Mouse (Mus musculus) lung, postnatal 0 days (tissue): ENCODE measurements at regions not wholly inside any gene's neighbourhood (a gene's known extent, or its start where the extent isn't known, plus 50 kb on each side); places are given as distances from the start of the nearest gene placed in this dataset.

Source experiments
- ATAC-seq: fragments of 200-750 bp; cut with Nextera tagmentation; 2 replicates; pipeline ENCODE4 v1.8.0; 2017; ENCODE audit warnings: moderate library complexity
- DNase-seq: peaks from one replicate; pipeline ENCODE4 v3.0.0-alpha.2; 2016; ENCODE audit warnings: low spot score
- H3K27ac ChIP-seq: fragments of 300-500 bp; sonication (generic); 2 replicates; pipeline ENCODE4 v1.5.1; 2014; ENCODE audit warnings: antibody characterized with exemption, mild to moderate bottlenecking, low read length, mixed read lengths
- H3K27me3 ChIP-seq: fragments of 300-500 bp; sonication (generic); replicated peaks from 2 replicates; pipeline ENCODE4 v1.6.1; 2014; ENCODE audit warnings: low read length, mixed read lengths; ENCODE audit not compliant: insufficient read depth
- H3K36me3 ChIP-seq: fragments of 300-500 bp; sonication (generic); 2 replicates; pipeline ENCODE4 v1.6.1; 2014; ENCODE audit warnings: low read length, mixed read lengths; ENCODE audit not compliant: insufficient read depth
- H3K4me1 ChIP-seq: fragments of 300-500 bp; sonication (generic); 2 replicates; pipeline ENCODE4 v1.6.1; 2014; ENCODE audit warnings: antibody characterized with exemption, low read depth, low read length, mixed read lengths; ENCODE audit not compliant: insufficient read depth
- H3K4me2 ChIP-seq: fragments of 300-500 bp; sonication (generic); replicated peaks from 2 replicates; pipeline ENCODE4 v1.6.1; 2014; ENCODE audit warnings: low read depth, mild to moderate bottlenecking, low read length, moderate library complexity, mixed read lengths
- H3K4me3 ChIP-seq: fragments of 300-500 bp; sonication (generic); 2 replicates; pipeline ENCODE4 v1.5.1; 2014; ENCODE audit warnings: low read depth, low read length
- H3K9ac ChIP-seq: fragments of 300-500 bp; sonication (generic); replicated peaks from 2 replicates; pipeline ENCODE4 v1.6.1; 2014; ENCODE audit warnings: low read depth, mild to moderate bottlenecking
- H3K9me3 ChIP-seq: fragments of 300-500 bp; sonication (generic); 2 replicates; pipeline ENCODE4 v1.6.1; 2016; ENCODE audit warnings: low read length, mixed read lengths
- CTCF ChIP-seq: IDR thresholded peaks from 2 replicates; pipeline ENCODE4 v1.5.1; 2016; ENCODE audit warnings: antibody characterized with exemption, mild to moderate bottlenecking
- EP300 ChIP-seq: IDR thresholded peaks from 2 replicates; pipeline ENCODE4 v1.6.1; 2016; ENCODE audit warnings: antibody characterized with exemption, mild to moderate bottlenecking, control low read depth
- WGBS: fragments of 180-500 bp; shearing (Covaris S2); extraction: QIAGEN DNeasy Blood & Tissue Kit; methylation state at CpG from one replicate; pipeline ENCODE4 v1.1.7; 2014; 5-methylcytosine and 5-hydroxymethylcytosine counted together

- WGBS: 52% methylated on average over 2 of the region's 2 CpGs
- no peak overlapping the region for H3K9ac ChIP-seq
- ATAC-seq (no peak), DNase-seq (no peak)
- no peak overlapping the region for H3K27ac ChIP-seq
- H3K4me3 ChIP-seq: no peak overlapping the region
- H3K27me3 ChIP-seq: no peaks in the 10 kb centered on the region
- no peaks in the 10 kb centered on the region for H3K36me3 ChIP-seq
- H3K4me2 ChIP-seq: no peak overlapping the region
- TF ChIP-seq CTCF (no peak), EP300 (no peak)
- no peaks in the 10 kb centered on the region for H3K4me1 ChIP-seq
- H3K9me3 ChIP-seq: no peaks in the 10 kb centered on the region
These were observed 239.7 kb upstream of the Car10 start for GRCm38 (mm10) chr11:92858170-92858569.

- TF ChIP-seq CTCF (peak; percentile 62), EP300 (no peak)
- no peaks in the 10 kb centered on the region for H3K27me3 ChIP-seq
- DNase-seq (peak; percentile 78), ATAC-seq (peak; percentile 44; the same call in 1 of the 2 replicates)
- no peaks in the 10 kb centered on the region for H3K36me3 ChIP-seq
- no peak overlapping the region for H3K4me3 ChIP-seq
- WGBS: 46% methylated on average over 8 of the region's 8 CpGs
- no peaks in the 10 kb centered on the region for H3K9me3 ChIP-seq
- no peak overlapping the region for H3K9ac ChIP-seq
- H3K4me2 ChIP-seq: no peak overlapping the region
- H3K27ac ChIP-seq: no peak overlapping the region
- no peaks in the 10 kb centered on the region for H3K4me1 ChIP-seq
These were observed 208.0 kb upstream of the Car10 start for GRCm38 (mm10) chr11:92889693-92890454.

- H3K4me3 ChIP-seq: no peak overlapping the region
- DNase-seq (no peak), ATAC-seq (no peak)
- no peaks in the 10 kb centered on the region for H3K4me1 ChIP-seq
- H3K9me3 ChIP-seq: no peaks in the 10 kb centered on the region
- H3K27ac ChIP-seq: no peak overlapping the region
- H3K27me3 ChIP-seq: no peaks in the 10 kb centered on the region
- H3K36me3 ChIP-seq: no peaks in the 10 kb centered on the region
- no peak overlapping the region for H3K9ac ChIP-seq
- no peak overlapping the region for H3K4me2 ChIP-seq
- 32% methylated on average over 7 of the region's 7 CpGs for WGBS
- TF ChIP-seq EP300 (no peak), CTCF (no peak)
These were observed 198.5 kb upstream of the Car10 start for GRCm38 (mm10) chr11:92899296-92899695.
